Mouse (Mus musculus) myocyte (in vitro differentiated cells): Measurements from ENCODE around the gene Suclg2.

Experiments
- CEBPB ChIP-seq: IDR thresholded peaks from 2 replicates; pipeline ENCODE4 v1.6.1; 2011; ENCODE audit warnings: mild to moderate bottlenecking, moderate library complexity; ENCODE audit not compliant: poor library complexity, insufficient read depth, severe bottlenecking
- E2F4 ChIP-seq: IDR thresholded peaks from one replicate; pipeline ENCODE4 v1.6.1; 2011; ENCODE audit warnings: mild to moderate bottlenecking, control low read depth, moderate library complexity; ENCODE audit not compliant: insufficient read depth
- MAX ChIP-seq: IDR thresholded peaks from one replicate; pipeline ENCODE4 v1.6.1; 2011; ENCODE audit warnings: low read depth, mild to moderate bottlenecking, control low read depth
- MYOD1 ChIP-seq, 3 experiments: IDR thresholded peaks; one replicate each; pipeline ENCODE4 v1.6.1; 2011; ENCODE audit warnings: control low read depth in 2 of 3, low read depth in 2 of 3, mild to moderate bottlenecking in 2 of 3, moderate library complexity in 1 of 3; ENCODE audit not compliant: insufficient read length in 2 of 3, control insufficient read depth in 1 of 3
- MYOG ChIP-seq, 3 experiments: IDR thresholded peaks; one replicate each; pipeline ENCODE4 v1.6.1; 2011; ENCODE audit warnings: control low read depth in 2 of 3, low read depth in 2 of 3, mild to moderate bottlenecking in 2 of 3; ENCODE audit not compliant: insufficient read length in 2 of 3, control insufficient read depth in 1 of 3, insufficient read depth in 1 of 3
- POLR2A ChIP-seq: IDR thresholded peaks from one replicate; pipeline ENCODE4 v1.6.1; 2011; ENCODE audit warnings: low read depth, mild to moderate bottlenecking, control low read depth, moderate library complexity; ENCODE audit not compliant: insufficient read length
- POLR2AphosphoS2 ChIP-seq: IDR thresholded peaks from one replicate; pipeline ENCODE4 v1.6.1; 2011; ENCODE audit warnings: low read depth, control low read depth; ENCODE audit not compliant: insufficient read length
- SRF ChIP-seq: IDR thresholded peaks from one replicate; pipeline ENCODE4 v1.6.1; 2011; ENCODE audit warnings: low read depth; ENCODE audit not compliant: control insufficient read depth, insufficient read length
- TCF12 ChIP-seq: IDR thresholded peaks from one replicate; pipeline ENCODE4 v1.6.1; 2011; ENCODE audit warnings: mild to moderate bottlenecking, control low read depth; ENCODE audit not compliant: poor library complexity, insufficient read depth, severe bottlenecking
- TCF3 ChIP-seq: IDR thresholded peaks from one replicate; pipeline ENCODE4 v1.6.1; 2011; ENCODE audit warnings: low read depth, control low read depth; ENCODE audit not compliant: insufficient read length
- USF1 ChIP-seq: IDR thresholded peaks from one replicate; pipeline ENCODE4 v1.6.1; 2011; ENCODE audit warnings: low read depth, mild to moderate bottlenecking, control low read depth, moderate library complexity

DNA sequence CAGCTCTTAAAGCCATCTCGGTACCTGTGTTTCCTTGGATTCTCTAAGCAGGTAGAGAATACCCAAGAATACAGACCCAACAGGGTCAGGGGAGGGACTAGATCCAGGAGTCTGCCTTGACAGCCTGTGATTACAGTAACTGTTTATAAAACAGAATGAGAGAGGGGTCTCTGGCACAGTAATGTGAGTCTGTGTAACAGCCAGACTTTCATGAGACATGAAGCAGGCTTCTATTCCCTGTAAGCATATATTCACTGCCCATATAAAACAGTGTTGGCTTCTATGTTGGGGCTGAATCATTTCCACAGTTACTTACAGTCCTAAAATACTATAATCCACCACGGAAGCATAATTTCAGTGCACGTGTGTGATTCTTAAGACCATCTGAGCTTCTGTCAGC is 19.3 kb downstream of the Suclg2 start:
- TF ChIP-seq POLR2A (no peak), TCF12 (no peak), CEBPB (no peak), USF1 (no peak), POLR2AphosphoS2 (no peak), TCF3 (no peak), E2F4 (no peak), MYOD1 (IDR thresholded peaks at IDR 0.05; ENCODE audit: control insufficient read depth in 1 of 3, insufficient read length in 2 of 3, low read depth in 2 of 3) (no peak), SRF (no peak), MYOG (IDR thresholded peaks at IDR 0.05; ENCODE audit: control insufficient read depth in 1 of 3, insufficient read depth in 1 of 3, insufficient read length in 2 of 3, low read depth in 2 of 3) (no peak), MAX (no peak)
